Mouse (Mus musculus): ENCODE measurements at regions not wholly inside any gene's neighbourhood (a gene's known extent, or its start where the extent isn't known, plus 50 kb on each side); places are given as distances from the start of the nearest gene placed in this dataset.

GRCm38 (mm10) chr4:150800774-150801173 is 52.9 kb upstream of the Errfi1 start:
- DNase-seq (ENCODE audit: low spot score): no peak

- peak; percentile 66 for DNase-seq (ENCODE audit: low spot score)
These were observed 53.9 kb upstream of the Errfi1 start for GRCm38 (mm10) chr4:150799550-150800398.

GRCm38 (mm10) chr4:150798783-150799530 is 54.8 kb upstream of the Errfi1 start:
- DNase-seq (ENCODE audit: low spot score): peak; percentile 62

GRCm38 (mm10) chr4:150798281-150798680 is 55.4 kb upstream of the Errfi1 start:
- no peak for DNase-seq (ENCODE audit: low spot score)

- DNase-seq (ENCODE audit: low spot score): no peak
These were observed 56.7 kb upstream of the Errfi1 start for GRCm38 (mm10) chr4:150797057-150797456.

GRCm38 (mm10) chr4:150794878-150795277 is 58.8 kb upstream of the Errfi1 start:
- DNase-seq (ENCODE audit: low spot score): no peak

GRCm38 (mm10) chr4:150794257-150794794 is 59.4 kb upstream of the Errfi1 start:
- DNase-seq (ENCODE audit: low spot score): peak; percentile 73

GRCm38 (mm10) chr4:150793146-150793545 is 60.6 kb upstream of the Errfi1 start:
- DNase-seq (ENCODE audit: low spot score): no peak

GRCm38 (mm10) chr4:150789166-150789565 is 64.6 kb upstream of the Errfi1 start:
- no peak for DNase-seq (ENCODE audit: low spot score)

- no peak for DNase-seq (ENCODE audit: low spot score)
These were observed 66.6 kb upstream of the Errfi1 start for GRCm38 (mm10) chr4:150787113-150787512.

GRCm38 (mm10) chr4:150786651-150787050 is 67.1 kb upstream of the Errfi1 start:
- no peak for DNase-seq (ENCODE audit: low spot score)

GRCm38 (mm10) chr4:150784491-150785451 is 68.9 kb upstream of the Errfi1 start:
- DNase-seq (ENCODE audit: low spot score): peak; percentile 82

GRCm38 (mm10) chr4:150781304-150781703 is 72.4 kb upstream of the Errfi1 start:
- DNase-seq (ENCODE audit: low spot score): no peak

- no peak for DNase-seq (ENCODE audit: low spot score)
These were observed 74.4 kb upstream of the Errfi1 start for GRCm38 (mm10) chr4:150779340-150779739.

GRCm38 (mm10) chr4:150778683-150779082 is 75.0 kb upstream of the Errfi1 start:
- DNase-seq (ENCODE audit: low spot score): no peak

- peak; percentile 58 for DNase-seq (ENCODE audit: low spot score)
These were observed 77.8 kb upstream of the Errfi1 start for GRCm38 (mm10) chr4:150775695-150776521.

GRCm38 (mm10) chr4:150775281-150775680 is 78.4 kb upstream of the Errfi1 start:
- DNase-seq (ENCODE audit: low spot score): no peak

- no peak for DNase-seq (ENCODE audit: low spot score)
These were observed 79.3 kb upstream of the Errfi1 start for GRCm38 (mm10) chr4:150774289-150774914.

GRCm38 (mm10) chr4:150771922-150772651 is 81.6 kb upstream of the Errfi1 start:
- DNase-seq (ENCODE audit: low spot score): peak; percentile 72
